Mouse (Mus musculus) embryonic fibroblast, embryonic 13.5 days (primary cell): ENCODE measurements around the gene Fbxo33.

Experiments used
- CTCF ChIP-seq: IDR thresholded peaks from 2 replicates; pipeline ENCODE4 v1.5.1; 2011; ENCODE audit warnings: mild to moderate bottlenecking, control low read depth, low read length, moderate library complexity, borderline replicate concordance; ENCODE audit not compliant: insufficient read depth
- POLR2A ChIP-seq: IDR thresholded peaks from 2 replicates; pipeline ENCODE4 v1.6.1; 2011; ENCODE audit warnings: low read depth, mild to moderate bottlenecking, control low read depth, low read length, moderate library complexity

- TF ChIP-seq CTCF, result no peak
- TF ChIP-seq POLR2A, result no peak
Observed at GRCm38 (mm10) chr12:59206208-59206999, 13.1 kb downstream of the Fbxo33 start.
